Mouse (Mus musculus): ENCODE results near the gene Dcaf7. TPM values are rescaled to one million over a fixed set of nuclear protein-coding genes. Genes with fewer than 3 reads are reported as not detected.

Gene Dcaf7
- polyA plus RNA-seq, 1 experiment from 2014 or later = 50.5 TPM

- no peaks in the 10 kb centered on the region for H3K9me3 ChIP-seq (replicated peaks; ENCODE audit: control insufficient read depth, low read length)
- WGBS (ENCODE audit: insufficient replicate concordance) = 64% methylated on average over 1 of the region's 1 CpGs
- no peak overlapping the region for H3K9ac ChIP-seq (ENCODE audit: low read depth, low read length)
- no peaks in the 10 kb centered on the region; the same call in 1 of the 2 replicates for H3K36me3 ChIP-seq (ENCODE audit: control insufficient read depth, insufficient read depth, low read length)
- peak overlapping the region; percentile 68 for H3K27ac ChIP-seq (ENCODE audit: low read depth, low read length)
- no peak overlapping the region for H3K4me2 ChIP-seq
- no peak overlapping the region for H3K4me3 ChIP-seq (ENCODE audit: low read depth, low read length)
- 0 out of 2 replicates have a peak, but pooled peaks cover 2% of the 10 kb centered on the region for H3K4me1 ChIP-seq (ENCODE audit: control insufficient read depth, insufficient read depth, low read length)
- H3K27me3 ChIP-seq (ENCODE audit: control insufficient read depth, insufficient read depth, low read length) = no peaks in the 10 kb centered on the region
- ATAC-seq (replicated peaks; ENCODE audit: insufficient number of reproducible peaks, low FRiP score, low TSS enrichment) = no peak; the same call in 1 of the 2 replicates
Measured at GRCm38 (mm10) chr11:106098223-106098622, 61.6 kb downstream of the Dcaf7 start.

DNA sequence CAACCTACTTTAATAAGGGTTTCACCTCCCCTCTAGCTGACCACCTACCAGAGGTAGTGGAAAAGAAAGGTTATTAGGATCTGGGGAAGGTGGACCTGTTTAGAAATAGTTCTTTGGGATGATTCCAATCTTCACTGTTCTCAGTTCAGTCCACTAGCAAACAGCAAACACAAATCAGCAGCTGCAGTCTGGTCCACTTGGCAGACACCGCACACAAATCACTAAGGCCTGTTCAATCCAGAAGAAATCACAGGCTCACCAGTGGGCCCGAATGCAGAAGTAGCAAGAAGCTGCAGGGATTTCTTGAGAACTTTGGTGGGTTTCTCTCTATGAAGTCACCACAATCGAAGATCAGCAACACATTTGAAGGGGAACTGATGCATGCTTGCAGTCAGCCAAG, 66.2 kb downstream of the Dcaf7 start:
- 74% methylated on average over 3 of the region's 3 CpGs for WGBS (ENCODE audit: insufficient replicate concordance)

GRCm38 (mm10) chr11:106106047-106106587, 69.4 kb downstream of the Dcaf7 start:
- WGBS (ENCODE audit: insufficient replicate concordance) = 75% methylated on average over 8 of the region's 8 CpGs
- H3K4me1 ChIP-seq (ENCODE audit: control insufficient read depth, insufficient read depth, low read length) = no peaks in the 10 kb centered on the region
- H3K9ac ChIP-seq (ENCODE audit: low read depth, low read length) = no peak overlapping the region

More for the DNA sequence above, 66.2 kb downstream of the Dcaf7 start:
- Histone ChIP-seq H3K4me2 (no peak overlapping the region), H3K27ac (ENCODE audit: low read depth, low read length) (no peak overlapping the region), H3K9ac (ENCODE audit: low read depth, low read length) (no peak overlapping the region), H3K36me3 (ENCODE audit: control insufficient read depth, insufficient read depth, low read length) (no peaks in the 10 kb centered on the region; the same call in 1 of the 2 replicates), H3K27me3 (ENCODE audit: control insufficient read depth, insufficient read depth, low read length) (no peaks in the 10 kb centered on the region), H3K4me1 (ENCODE audit: control insufficient read depth, insufficient read depth, low read length) (0 out of 2 replicates have a peak, but pooled peaks cover 2% of the 10 kb centered on the region), H3K9me3 (replicated peaks; ENCODE audit: control insufficient read depth, low read length) (no peaks in the 10 kb centered on the region), H3K4me3 (ENCODE audit: low read depth, low read length) (no peak overlapping the region)
- no peak for ATAC-seq (replicated peaks; ENCODE audit: insufficient number of reproducible peaks, low FRiP score, low TSS enrichment)

More at GRCm38 (mm10) chr11:106106047-106106587, 69.4 kb downstream of the Dcaf7 start:
- Histone ChIP-seq H3K36me3 (ENCODE audit: control insufficient read depth, insufficient read depth, low read length) (no peaks in the 10 kb centered on the region), H3K27ac (ENCODE audit: low read depth, low read length) (no peak overlapping the region), H3K27me3 (ENCODE audit: control insufficient read depth, insufficient read depth, low read length) (no peaks in the 10 kb centered on the region), H3K9me3 (replicated peaks; ENCODE audit: control insufficient read depth, low read length) (no peaks in the 10 kb centered on the region), H3K4me3 (ENCODE audit: low read depth, low read length) (no peak overlapping the region), H3K4me2 (no peak overlapping the region)
- no peak for ATAC-seq (replicated peaks; ENCODE audit: insufficient number of reproducible peaks, low FRiP score, low TSS enrichment)

Other genes starting within 250 kb of the Dcaf7 start
- gene Cyb561, start 83.5 kb upstream of the Dcaf7 start, polyA plus RNA-seq (2014; fragmentation: Nextera tagmentation; extraction: Ambion mirVana) = 3.5 and 3.7 TPM in 2 replicates
- 0.52 and 0.59 TPM in 2 replicates for gene Ace, start 68.9 kb upstream of the Dcaf7 start, polyA plus RNA-seq (2014; fragmentation: Nextera tagmentation; extraction: Ambion mirVana)
- gene Ace3, start 42.2 kb upstream of the Dcaf7 start, polyA plus RNA-seq (2014; fragmentation: Nextera tagmentation; extraction: Ambion mirVana) = not detected in 2 replicates
- 0.17 and 0.40 TPM in 2 replicates for gene Kcnh6, start 28.7 kb upstream of the Dcaf7 start, polyA plus RNA-seq (2014; fragmentation: Nextera tagmentation; extraction: Ambion mirVana)
- 9.7 and 11.0 TPM in 2 replicates for gene Taco1, start 29.2 kb downstream of the Dcaf7 start, polyA plus RNA-seq (2014; fragmentation: Nextera tagmentation; extraction: Ambion mirVana)
- gene Map3k3, start 47.7 kb downstream of the Dcaf7 start, polyA plus RNA-seq (2014; fragmentation: Nextera tagmentation; extraction: Ambion mirVana) = 20.8 and 22.2 TPM in 2 replicates
- gene Gm10840, start 124.0 kb downstream of the Dcaf7 start, polyA plus RNA-seq (2014; fragmentation: Nextera tagmentation; extraction: Ambion mirVana) = not detected in 2 replicates
- 145 and 151 TPM in 2 replicates for gene Limd2, start 124.0 kb downstream of the Dcaf7 start, polyA plus RNA-seq (2014; fragmentation: Nextera tagmentation; extraction: Ambion mirVana)
- gene Strada, start 165.3 kb downstream of the Dcaf7 start, polyA plus RNA-seq (2014; fragmentation: Nextera tagmentation; extraction: Ambion mirVana) = 22.4 and 26.6 TPM in 2 replicates
- gene Ccdc47, start 179.5 kb downstream of the Dcaf7 start, polyA plus RNA-seq (2014; fragmentation: Nextera tagmentation; extraction: Ambion mirVana) = 58.9 and 91.1 TPM in 2 replicates
- gene Ddx42, start 180.1 kb downstream of the Dcaf7 start, polyA plus RNA-seq (2014; fragmentation: Nextera tagmentation; extraction: Ambion mirVana) = 45.3 and 58.3 TPM in 2 replicates
- gene Ftsj3, start 219.2 kb downstream of the Dcaf7 start, polyA plus RNA-seq (2014; fragmentation: Nextera tagmentation; extraction: Ambion mirVana) = 45.2 and 46.7 TPM in 2 replicates
- 280 and 294 TPM in 2 replicates for gene Psmc5, start 219.3 kb downstream of the Dcaf7 start, polyA plus RNA-seq (2014; fragmentation: Nextera tagmentation; extraction: Ambion mirVana)
- gene Smarcd2, start 236.1 kb downstream of the Dcaf7 start, polyA plus RNA-seq (2014; fragmentation: Nextera tagmentation; extraction: Ambion mirVana) = 22.4 and 25.9 TPM in 2 replicates
- gene Tcam1, start 239.8 kb downstream of the Dcaf7 start, polyA plus RNA-seq (2014; fragmentation: Nextera tagmentation; extraction: Ambion mirVana) = 0.13 and 0.15 TPM in 2 replicates

All from heart, embryonic 11.5 days (tissue).